Mouse (Mus musculus) MEL (cell line): Measurements from ENCODE around the gene Bahcc1. TPM values are rescaled to one million over a fixed set of nuclear protein-coding genes. Genes with fewer than 3 reads are reported as not detected.
A peak's percentile ranks its signal among the peaks of the same experiment; 100 is the strongest.

ENCODE experiments used
- DNase-seq: peaks from one replicate; pipeline ENCODE4 v3.0.0; 2011; ENCODE audit warnings: low read depth, low spot score
- H3K27ac ChIP-seq: 2 replicates; pipeline ENCODE4 v1.5.1; 2012; ENCODE audit warnings: low read depth, mild to moderate bottlenecking, control low read depth, low read length, moderate library complexity; ENCODE audit not compliant: control insufficient read depth
- H3K27me3 ChIP-seq, 2 experiments: fragments of 150-350 bp in 1 of 2; sonication (generic) in 1 of 2; 2 replicates each; pipeline ENCODE4 v1.6.1; 2012; ENCODE audit warnings: low read length in 2 of 2, mild to moderate bottlenecking in 2 of 2, improper control_type of control experiment in 1 of 2, moderate library complexity in 1 of 2; ENCODE audit not compliant: insufficient read depth in 2 of 2, control insufficient read depth in 1 of 2
- H3K36me3 ChIP-seq, 2 experiments: 2 replicates each; pipeline ENCODE4 v1.6.1; 2012 to 2014; ENCODE audit warnings: low read length in 2 of 2, improper control_type of control experiment in 1 of 2, inconsistent platforms in 1 of 2, mild to moderate bottlenecking in 1 of 2; ENCODE audit not compliant: insufficient read depth in 2 of 2, control insufficient read depth in 1 of 2
- H3K4me1 ChIP-seq, 2 experiments: fragments of 150-350 bp in 1 of 2; sonication (generic) in 1 of 2; 2 replicates each; pipeline ENCODE4 v1.6.1; 2012; ENCODE audit warnings: low read length in 2 of 2, improper control_type of control experiment in 1 of 2, mild to moderate bottlenecking in 1 of 2; ENCODE audit not compliant: insufficient read depth in 2 of 2, control insufficient read depth in 1 of 2
- H3K4me3 ChIP-seq, 2 experiments: fragments of 150-350 bp in 1 of 2; sonication (generic) in 1 of 2; 2 replicates each; pipeline ENCODE4 v1.5.1; 2012; ENCODE audit warnings: low read depth in 2 of 2, low read length in 2 of 2, mild to moderate bottlenecking in 2 of 2, moderate library complexity in 2 of 2, control low read depth in 1 of 2, improper control_type of control experiment in 1 of 2; ENCODE audit not compliant: control insufficient read depth in 1 of 2, insufficient read depth in 1 of 2
- H3K79me2 ChIP-seq: 2 replicates; pipeline ENCODE4 v1.6.1; 2012; ENCODE audit warnings: mild to moderate bottlenecking, low read length, moderate library complexity; ENCODE audit not compliant: control insufficient read depth, poor library complexity, insufficient read depth
- H3K9ac ChIP-seq: 2 replicates; pipeline ENCODE4 v1.6.1; 2012; ENCODE audit warnings: low read depth, mild to moderate bottlenecking, control low read depth, low read length, moderate library complexity; ENCODE audit not compliant: control insufficient read depth, poor library complexity, severe bottlenecking
- H3K9me3 ChIP-seq: fragments of 150-350 bp; sonication (generic); replicated peaks from 2 replicates; pipeline ENCODE4 v1.6.1; 2012; ENCODE audit warnings: mild to moderate bottlenecking, low read length, improper control_type of control experiment, moderate library complexity; ENCODE audit not compliant: insufficient read depth
- CHD2 ChIP-seq: IDR thresholded peaks from 2 replicates; pipeline ENCODE4 v1.6.1; 2011; ENCODE audit warnings: low read length, improper control_type of control experiment
- CTCF ChIP-seq, 3 experiments: IDR thresholded peaks in 2 of 3; conservative IDR thresholded peaks in 1 of 3; 2 replicates each; pipeline ENCODE4 v1.5.1; 2011 to 2012; ENCODE audit warnings: low read length in 3 of 3, low read depth in 2 of 3, mild to moderate bottlenecking in 2 of 3, improper control_type of control experiment in 1 of 3, inconsistent platforms in 1 of 3, mixed read lengths in 1 of 3, moderate library complexity in 1 of 3; ENCODE audit not compliant: control insufficient read depth in 1 of 3, insufficient read depth in 1 of 3, poor library complexity in 1 of 3, severe bottlenecking in 1 of 3
- E2F4 ChIP-seq: IDR thresholded peaks from 2 replicates; pipeline ENCODE4 v1.6.1; 2011; ENCODE audit warnings: low read depth, low read length, improper control_type of control experiment, borderline replicate concordance
- ELF1 ChIP-seq: IDR thresholded peaks from 2 replicates; pipeline ENCODE4 v1.6.1; 2014; ENCODE audit warnings: low read depth, mild to moderate bottlenecking, inconsistent platforms, low read length, improper control_type of control experiment, moderate library complexity
- EP300 ChIP-seq, 2 experiments: IDR thresholded peaks; 2 replicates each; pipeline ENCODE4 v1.6.1; 2011; ENCODE audit warnings: improper control_type of control experiment in 2 of 2, low read length in 2 of 2, low read depth in 1 of 2, mild to moderate bottlenecking in 1 of 2
- GABPA ChIP-seq: IDR thresholded peaks from 2 replicates; pipeline ENCODE4 v1.6.1; 2012; ENCODE audit warnings: low read depth, mild to moderate bottlenecking, inconsistent platforms, low read length, improper control_type of control experiment, moderate library complexity
- MAZ ChIP-seq: IDR thresholded peaks from 2 replicates; pipeline ENCODE4 v1.6.1; 2012; ENCODE audit warnings: low read depth, mild to moderate bottlenecking, inconsistent platforms, low read length, improper control_type of control experiment
- MEF2A ChIP-seq: IDR thresholded peaks from 2 replicates; pipeline ENCODE4 v1.6.1; 2014; ENCODE audit warnings: low read depth, mild to moderate bottlenecking, inconsistent platforms, low read length, improper control_type of control experiment; ENCODE audit not compliant: poor library complexity, insufficient replicate concordance, severe bottlenecking; ENCODE audit errors: extremely low read depth
- MXI1 ChIP-seq: IDR thresholded peaks from 2 replicates; pipeline ENCODE4 v1.6.1; 2011; ENCODE audit warnings: mild to moderate bottlenecking, low read depth, low read length, improper control_type of control experiment
- MYB ChIP-seq: IDR thresholded peaks from 2 replicates; pipeline ENCODE4 v1.6.1; 2011; ENCODE audit warnings: mild to moderate bottlenecking, low read depth, low read length, improper control_type of control experiment
- MYC ChIP-seq: IDR thresholded peaks from 2 replicates; pipeline ENCODE4 v1.6.1; 2011; ENCODE audit warnings: low read depth, mild to moderate bottlenecking, low read length, improper control_type of control experiment, moderate library complexity
- NRF1 ChIP-seq: IDR thresholded peaks from 2 replicates; pipeline ENCODE4 v1.6.1; 2014; ENCODE audit warnings: low read depth, mild to moderate bottlenecking, inconsistent platforms, low read length, improper control_type of control experiment, moderate library complexity; ENCODE audit not compliant: poor library complexity, insufficient read depth, severe bottlenecking
- POLR2AphosphoS2 ChIP-seq: IDR thresholded peaks from 2 replicates; pipeline ENCODE4 v1.6.1; 2011; ENCODE audit warnings: low read length, improper control_type of control experiment
- POLR2AphosphoS5 ChIP-seq: IDR thresholded peaks from 2 replicates; pipeline ENCODE4 v1.6.1; 2012; ENCODE audit warnings: low read depth, borderline replicate concordance, mild to moderate bottlenecking, inconsistent platforms, low read length, moderate library complexity, mixed read lengths
- RAD21 ChIP-seq: IDR thresholded peaks from 2 replicates; pipeline ENCODE4 v1.6.1; 2011; ENCODE audit warnings: mild to moderate bottlenecking, low read depth, low read length, improper control_type of control experiment
- RCOR1 ChIP-seq: IDR thresholded peaks from 2 replicates; pipeline ENCODE4 v1.6.1; 2012; ENCODE audit warnings: low read depth, mild to moderate bottlenecking, inconsistent platforms, low read length, improper control_type of control experiment
- TAL1 ChIP-seq: IDR thresholded peaks from 2 replicates; pipeline ENCODE4 v1.6.1; 2012; ENCODE audit warnings: mild to moderate bottlenecking, inconsistent platforms, low read length, moderate library complexity, mixed read lengths
- TBP ChIP-seq: IDR thresholded peaks from 2 replicates; pipeline ENCODE4 v1.8.0; 2011; ENCODE audit warnings: low read depth, low read length, improper control_type of control experiment
- UBTF ChIP-seq: IDR thresholded peaks from 2 replicates; pipeline ENCODE4 v1.6.1; 2012; ENCODE audit warnings: low read depth, mild to moderate bottlenecking, inconsistent platforms, low read length, improper control_type of control experiment, moderate library complexity, borderline replicate concordance; ENCODE audit not compliant: insufficient read depth
- ZC3H11A ChIP-seq: IDR thresholded peaks from 2 replicates; pipeline ENCODE4 v1.6.1; 2012; ENCODE audit warnings: low read depth, mild to moderate bottlenecking, inconsistent platforms, low read length, improper control_type of control experiment
- ZKSCAN1 ChIP-seq: IDR thresholded peaks from 2 replicates; pipeline ENCODE4 v1.6.1; 2012; ENCODE audit warnings: low read depth, mild to moderate bottlenecking, inconsistent platforms, low read length, improper control_type of control experiment, moderate library complexity
- ZNF384 ChIP-seq: IDR thresholded peaks from 2 replicates; pipeline ENCODE4 v1.6.1; 2012; ENCODE audit warnings: low read depth, mild to moderate bottlenecking, inconsistent platforms, low read length, improper control_type of control experiment
- polyA plus RNA-seq, 2 experiments: library from polyadenylated mRNA; stranded (reverse) in 1 of 2; unstranded in 1 of 2; fragments of >175 nt in 1 of 2; fragments of >200 nt in 1 of 2; gene quantifications; 2 replicates each; pipeline versions ENCODE4 v1.2.1 to v1.2.4; 2012; ENCODE audit warnings: low replicate concordance in 2 of 2, low read depth in 1 of 2; ENCODE audit not compliant: insufficient read length in 2 of 2, insufficient read depth in 1 of 2, missing spikeins in 1 of 2
- total RNA-seq: library from RNA; depleted of rRNA; stranded (reverse); fragments of 300-350 nt; gene quantifications from 2 replicates; pipeline ENCODE4 v1.2.3, GENCODE M21; 2012

Bahcc1 gene
- total and polyA plus RNA-seq, 3 experiments: 0.04 to 0.26 TPM; not detected in 1

DNA sequence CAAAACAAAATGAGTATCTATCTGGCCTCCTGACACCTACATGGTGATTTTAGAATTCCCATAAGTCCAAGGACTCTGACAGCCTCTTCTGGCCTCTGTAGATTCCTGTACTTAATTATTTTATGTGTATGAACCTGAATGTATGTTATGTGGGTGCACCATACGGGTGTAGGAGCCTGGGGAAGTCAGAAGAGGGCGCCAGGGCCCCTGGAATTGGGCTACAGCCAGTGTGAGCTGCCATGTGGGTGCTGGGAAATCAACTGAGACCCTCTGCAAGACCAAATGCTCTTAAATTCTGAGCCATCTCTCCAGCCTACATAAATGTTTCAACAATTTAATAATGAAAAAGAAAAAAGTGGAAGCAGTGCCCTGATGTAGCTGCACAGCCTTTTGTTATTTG is 104.7 kb downstream of the Bahcc1 start:
- Histone ChIP-seq H3K4me1 (peaks cover 3 to 12% of the 10 kb centered on the region in 2 experiments; a peak in 3 of 4 replicates), H3K27me3 (no peaks in the 10 kb centered on the region), H3K9ac (no peak overlapping the region), H3K79me2 (no peaks in the 10 kb centered on the region)
- peak; percentile 46 for TF ChIP-seq RAD21
- TF ChIP-seq UBTF: no peak
- peak in 2 of 3 experiments; percentile 44 to 55; a peak in 4 of 6 replicates for TF ChIP-seq CTCF (IDR thresholded peaks at IDR 0.05 in 2 of 3, conservative IDR thresholded peaks at IDR 0.05 in 1 of 3; ENCODE audit: control insufficient read depth in 1 of 3, insufficient read depth in 1 of 3, low read depth in 2 of 3, low read length in 3 of 3, poor library complexity in 1 of 3, severe bottlenecking in 1 of 3)
- TF ChIP-seq MAZ: no peak
- TF ChIP-seq, all 39 proteins: peak for 2
- H3K36me3 ChIP-seq: peaks cover 0 to 6% of the 10 kb centered on the region in 2 experiments; a peak in 2 of 4 replicates
- peak; percentile 60 for DNase-seq
- no peak overlapping the region for H3K27ac ChIP-seq
- no peaks in the 10 kb centered on the region for H3K9me3 ChIP-seq
- H3K4me3 ChIP-seq: no peak overlapping the region

DNA sequence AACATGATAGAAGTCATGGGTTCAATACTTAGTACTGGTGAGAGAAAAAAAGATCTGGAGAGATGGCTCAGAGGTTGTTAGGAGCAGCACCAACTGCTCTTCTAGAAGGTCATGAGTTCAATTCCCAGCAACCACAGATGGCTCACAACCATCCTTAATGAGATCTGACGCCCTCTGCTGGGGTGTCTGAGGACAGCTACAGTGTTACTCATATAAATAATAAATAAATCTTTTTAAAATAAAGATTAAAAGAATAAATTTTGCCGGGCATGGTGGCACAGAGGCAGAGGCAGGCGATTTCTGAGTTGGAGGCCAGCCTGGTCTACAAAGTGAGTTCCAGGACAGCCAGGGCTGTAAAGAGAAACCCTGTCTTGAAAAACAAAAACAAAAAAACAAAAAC is 106.0 kb downstream of the Bahcc1 start:
- TF ChIP-seq TBP (no peak), UBTF (no peak), CTCF (IDR thresholded peaks at IDR 0.05 in 2 of 3, conservative IDR thresholded peaks at IDR 0.05 in 1 of 3; ENCODE audit: control insufficient read depth in 1 of 3, insufficient read depth in 1 of 3, low read depth in 2 of 3, low read length in 3 of 3, poor library complexity in 1 of 3, severe bottlenecking in 1 of 3) (peak in 1 of 3 experiments; percentile 27; a peak in 1 of 6 replicates), ZKSCAN1 (no peak), TAL1 (no peak)
- H3K4me1 ChIP-seq: peaks cover 3 to 12% of the 10 kb centered on the region in 2 experiments; a peak in 3 of 4 replicates
- H3K27me3 ChIP-seq: no peaks in the 10 kb centered on the region
- H3K9me3 ChIP-seq: no peaks in the 10 kb centered on the region
- no peak overlapping the region for H3K4me3 ChIP-seq
- H3K27ac ChIP-seq: no peak overlapping the region
- H3K79me2 ChIP-seq: no peaks in the 10 kb centered on the region
- no peak overlapping the region for H3K9ac ChIP-seq
- no peak for DNase-seq
- H3K36me3 ChIP-seq: peaks cover 0 to 6% of the 10 kb centered on the region in 2 experiments; a peak in 2 of 4 replicates

GRCm38 (mm10) chr11:120339978-120340513 is 107.3 kb downstream of the Bahcc1 start:
- H3K27ac ChIP-seq: 0 out of 2 replicates have a peak overlapping the region, but pooled peaks have one; percentile 36
- peaks cover 3 to 12% of the 10 kb centered on the region in 2 experiments; a peak in 3 of 4 replicates for H3K4me1 ChIP-seq
- H3K9ac ChIP-seq: no peak overlapping the region
- H3K27me3 ChIP-seq: no peaks in the 10 kb centered on the region
- H3K79me2 ChIP-seq: no peaks in the 10 kb centered on the region
- peaks cover 0 to 6% of the 10 kb centered on the region in 2 experiments; a peak in 2 of 4 replicates for H3K36me3 ChIP-seq
- H3K4me3 ChIP-seq: no peak overlapping the region
- H3K9me3 ChIP-seq: no peaks in the 10 kb centered on the region
- peak; percentile 94 for DNase-seq
- no peak for TF ChIP-seq ZC3H11A
- no peak for TF ChIP-seq ELF1
- no peak for TF ChIP-seq MYB
- no peak for TF ChIP-seq E2F4
- TF ChIP-seq GABPA: no peak
- TF ChIP-seq MAZ: peak; percentile 46; the same call in 1 of the 2 replicates
- peak; percentile 90 to 91 for TF ChIP-seq EP300 (IDR thresholded peaks at IDR 0.05; ENCODE audit: low read depth in 1 of 2, low read length in 2 of 2)
- no peak for TF ChIP-seq NRF1
- peak; percentile 95 for TF ChIP-seq TAL1
- peak; percentile 89 for TF ChIP-seq RCOR1
- TF ChIP-seq MYC: peak; percentile 64; the same call in 1 of the 2 replicates
- peak; percentile 66; the same call in 1 of the 2 replicates for TF ChIP-seq MXI1
- no peak for TF ChIP-seq ZNF384
- TF ChIP-seq MEF2A: no peak
- no peak for TF ChIP-seq ZKSCAN1
- TF ChIP-seq CHD2: no peak
- TF ChIP-seq POLR2AphosphoS5: no peak
- no peak for TF ChIP-seq POLR2AphosphoS2
- TF ChIP-seq RAD21: no peak
